17 mouse cellular contexts compared by ENCODE assay signal in genomic region chr7:134170180-134170910, GRCm38 (mm10).
DNase-seq lines count a peak whose midpoint lies in the region; ATAC-seq and TF ChIP-seq lines count a peak whose summit lies in the region.
"Had no signal": no experiment of that assay in that cellular context is flagged by ENCODE, and none has a peak within 500 bp of the region (broad histone marks: within the 10 kb centered on the region; RNA-seq: fewer than 3 reads in every experiment).

No protein-coding gene starts in this region.

- no peak overlapping the region for H3K27ac ChIP-seq in liver, postnatal 0 days (ENCODE audit: low read depth)
- H3K27ac ChIP-seq in liver, embryonic 12.5 days: no peak overlapping the region
- no peak overlapping the region for H3K27ac ChIP-seq in kidney, embryonic 15.5 days
- H3K27ac ChIP-seq: embryonic facial prominence, embryonic 10.5 days; forebrain, embryonic 10.5 days; gastrocnemius, adult 2 months; hindbrain, embryonic 13.5 days; intestine, embryonic 15.5 days had no signal

- no peak overlapping the region for H3K4me3 ChIP-seq in liver, postnatal 0 days (ENCODE audit: low read depth, low read length)
- H3K4me3 ChIP-seq in liver, embryonic 12.5 days: no peak overlapping the region
- no peak overlapping the region for H3K4me3 ChIP-seq in kidney, embryonic 15.5 days (replicated peaks)
- H3K4me3 ChIP-seq: embryonic facial prominence, embryonic 10.5 days; forebrain, embryonic 10.5 days; gastrocnemius, adult 2 months; hindbrain, embryonic 13.5 days; intestine, embryonic 15.5 days had no signal

- no peaks in the 10 kb centered on the region for H3K9me3 ChIP-seq in liver, postnatal 0 days (ENCODE audit: low read length)
- no peaks in the 10 kb centered on the region for H3K9me3 ChIP-seq in liver, embryonic 12.5 days (replicated peaks)
- H3K9me3 ChIP-seq in kidney, embryonic 15.5 days (replicated peaks): no peaks in the 10 kb centered on the region
- H3K9me3 ChIP-seq: embryonic facial prominence, embryonic 10.5 days; forebrain, embryonic 10.5 days; hindbrain, embryonic 13.5 days; intestine, embryonic 15.5 days had no signal

- no peak overlapping the region for H3K9ac ChIP-seq in liver, postnatal 0 days (replicated peaks)
- H3K9ac ChIP-seq in liver, embryonic 12.5 days: no peak overlapping the region
- no peak overlapping the region for H3K9ac ChIP-seq in kidney, embryonic 15.5 days
- H3K9ac ChIP-seq: hindbrain, embryonic 13.5 days; intestine, embryonic 15.5 days had no signal

- TF ChIP-seq EP300 in liver, postnatal 0 days (IDR thresholded peaks at IDR 0.05; ENCODE audit: low read depth): no peak

- DNase-seq in cerebellum, postnatal 25 days: peak; percentile 18 to 38
- DNase-seq in cerebellum, adult 11 months: no peak
- peak; percentile 18 for DNase-seq in liver, postnatal 0 days
- DNase-seq: adrenal gland, adult 2 months; cerebellum, adult 8-10 months; gastrocnemius, adult 2 months; gastrocnemius, postnatal 25 days; heart, adult 11 months; heart, postnatal 10 days had no signal

- H3K4me1 ChIP-seq in liver, postnatal 0 days (ENCODE audit: insufficient read depth): no peaks in the 10 kb centered on the region
- H3K4me1 ChIP-seq in liver, embryonic 12.5 days: no peaks in the 10 kb centered on the region
- H3K4me1 ChIP-seq in kidney, embryonic 15.5 days: 0 out of 2 replicates have a peak, but pooled peaks cover 5% of the 10 kb centered on the region
- H3K4me1 ChIP-seq: forebrain, embryonic 10.5 days; hindbrain, embryonic 13.5 days; intestine, embryonic 15.5 days had no signal

- H3K36me3 ChIP-seq in liver, postnatal 0 days (replicated peaks; ENCODE audit: insufficient read depth, low read length): no peaks in the 10 kb centered on the region
- no peaks in the 10 kb centered on the region for H3K36me3 ChIP-seq in liver, embryonic 12.5 days
- no peaks in the 10 kb centered on the region for H3K36me3 ChIP-seq in kidney, embryonic 15.5 days
- H3K36me3 ChIP-seq: embryonic facial prominence, embryonic 10.5 days; forebrain, embryonic 10.5 days; hindbrain, embryonic 13.5 days; intestine, embryonic 15.5 days had no signal

- TF ChIP-seq CTCF in liver, postnatal 0 days (IDR thresholded peaks at IDR 0.05; ENCODE audit: low read depth): no peak

- WGBS in liver, postnatal 0 days (ENCODE audit: insufficient replicate concordance): 65% methylated on average over 9 of the region's 9 CpGs
- 69% methylated on average over 9 of the region's 9 CpGs for WGBS in liver, embryonic 12.5 days (ENCODE audit: insufficient replicate concordance)
- WGBS in kidney, embryonic 15.5 days: 87% methylated on average over 9 of the region's 9 CpGs

- peak; percentile 89 for ATAC-seq in liver, postnatal 0 days
- ATAC-seq in liver, embryonic 12.5 days: no peak
- ATAC-seq in megakaryocyte progenitor cell, adult 5-6 weeks (replicated peaks; ENCODE audit: poor library complexity): peak; percentile 55
- ATAC-seq in kidney, embryonic 15.5 days (replicated peaks; ENCODE audit: low FRiP score): no peak
- ATAC-seq: forebrain, embryonic 14.5 days; intestine, embryonic 15.5 days had no signal

- H3K4me2 ChIP-seq in liver, postnatal 0 days (ENCODE audit: low read depth, low read length): no peak overlapping the region
- H3K4me2 ChIP-seq in liver, embryonic 12.5 days: no peak overlapping the region
- no peak overlapping the region for H3K4me2 ChIP-seq in kidney, embryonic 15.5 days
- H3K4me2 ChIP-seq: hindbrain, embryonic 13.5 days; intestine, embryonic 15.5 days had no signal

- H3K27me3 ChIP-seq in liver, postnatal 0 days (ENCODE audit: insufficient read depth, low read length): no peaks in the 10 kb centered on the region
- H3K27me3 ChIP-seq in liver, embryonic 12.5 days (replicated peaks): no peaks in the 10 kb centered on the region
- no peaks in the 10 kb centered on the region for H3K27me3 ChIP-seq in kidney, embryonic 15.5 days
- H3K27me3 ChIP-seq: hindbrain, embryonic 13.5 days; intestine, embryonic 15.5 days had no signal

Comparison
In these comparisons a context has a peak if more than half of its experiments do, and no peak if none do; other contexts are left out.
1. ATAC-seq: peak in liver, postnatal 0 days (single experiment) and megakaryocyte progenitor cell, adult 5-6 weeks (single experiment); none in liver, embryonic 12.5 days (single experiment) and kidney, embryonic 15.5 days (single experiment).